Mouse (Mus musculus): Measurements from ENCODE around the gene Rbm47. TPM values are rescaled to one million over a fixed set of nuclear protein-coding genes. Genes with fewer than 3 reads are reported as not detected.
"Not testable (repeated sequence)": the region's sequence is repeated elsewhere in the genome, so short reads cannot be mapped to it uniquely, and the experiment has no call there.

Gene Rbm47
- polyA plus RNA-seq, 1 experiment from 2014 or later: 1.1 TPM

DNA sequence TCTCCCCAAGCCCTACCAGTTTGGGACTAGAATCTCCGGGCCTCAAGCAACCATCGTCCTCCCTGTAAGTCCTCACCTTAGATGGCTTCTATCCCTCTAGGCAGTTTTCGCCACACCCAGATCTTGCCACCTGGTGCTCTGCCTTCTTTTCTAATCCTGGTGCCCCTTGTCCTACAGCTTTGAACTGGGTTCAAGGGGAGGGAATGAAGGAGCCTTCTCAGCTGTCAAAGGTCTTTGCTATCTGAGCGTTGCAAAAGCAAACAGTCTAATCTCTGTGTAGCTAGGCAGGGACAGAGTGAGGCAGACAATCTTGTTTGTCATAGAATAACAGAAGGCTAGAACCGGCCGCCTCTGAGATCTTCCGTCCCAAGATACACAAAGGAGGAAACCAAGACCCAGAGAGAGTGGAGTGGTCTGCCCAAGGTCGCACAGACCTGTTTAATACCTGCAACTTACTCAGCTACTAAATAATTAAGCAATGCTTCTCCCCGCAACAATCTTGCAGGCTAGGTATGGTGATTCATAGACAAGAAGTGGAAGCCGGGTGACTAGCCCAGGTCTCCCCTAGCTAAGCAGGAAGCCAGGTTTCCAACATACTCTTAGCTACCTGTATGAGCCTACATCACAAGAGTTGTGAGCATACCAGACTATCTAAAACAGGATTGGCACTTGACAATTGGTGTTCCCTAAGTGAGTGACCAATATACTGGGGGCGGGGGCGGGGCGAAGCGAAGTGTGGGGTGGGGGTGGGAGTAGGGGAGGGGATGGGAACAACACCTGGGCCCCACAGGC is 168.6 kb downstream of the Rbm47 start, which contains the start of gene 9130230L23Rik:
Gene 9130230L23Rik (minus strand): TSS at position 152 of the 792 bp plus-strand sequence.
- 73% methylated on average over 14 of the region's 14 CpGs for WGBS
- Histone ChIP-seq H3K36me3 (no peaks in the 10 kb centered on the region), H3K4me3 (no peak within 1 kb of the TSS), H3K27ac (no peak within 1 kb of the TSS), H3K9me3 (replicated peaks) (no peaks in the 10 kb centered on the region), H3K27me3 (ENCODE audit: low read depth, poor library complexity, severe bottlenecking) (no peaks in the 10 kb centered on the region), H3K4me1 (peaks cover 20% of the 10 kb centered on the region)
- no peak for DNase-seq (ENCODE audit: low spot score)

DNA sequence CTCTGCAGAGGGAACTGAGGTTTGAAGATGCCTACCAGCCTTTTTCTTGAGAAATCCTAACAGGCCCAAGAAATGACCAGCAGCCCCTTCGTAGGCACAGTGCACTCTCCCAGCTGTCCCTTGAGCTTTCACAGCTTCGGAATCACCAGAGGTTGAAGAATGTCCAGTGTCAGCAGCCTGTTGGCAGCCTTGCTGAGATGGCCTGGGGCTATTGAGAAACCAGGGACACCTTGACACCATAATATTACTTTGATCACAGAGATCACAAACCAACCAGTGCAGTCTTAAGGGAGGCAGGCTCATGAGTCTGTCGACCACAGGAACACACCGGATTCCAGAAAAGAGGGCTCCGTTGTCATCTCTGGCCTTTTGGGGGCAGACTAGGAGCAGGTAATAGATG is 171.7 kb downstream of the Rbm47 start:
- Histone ChIP-seq H3K9me3 (replicated peaks) (no peaks in the 10 kb centered on the region), H3K4me3 (no peak overlapping the region), H3K27ac (no peak overlapping the region), H3K4me1 (peaks cover 20% of the 10 kb centered on the region), H3K36me3 (no peaks in the 10 kb centered on the region), H3K27me3 (ENCODE audit: low read depth, poor library complexity, severe bottlenecking) (no peaks in the 10 kb centered on the region)
- 68% methylated on average over 5 of the region's 5 CpGs for WGBS
- DNase-seq (ENCODE audit: low spot score): no peak

DNA sequence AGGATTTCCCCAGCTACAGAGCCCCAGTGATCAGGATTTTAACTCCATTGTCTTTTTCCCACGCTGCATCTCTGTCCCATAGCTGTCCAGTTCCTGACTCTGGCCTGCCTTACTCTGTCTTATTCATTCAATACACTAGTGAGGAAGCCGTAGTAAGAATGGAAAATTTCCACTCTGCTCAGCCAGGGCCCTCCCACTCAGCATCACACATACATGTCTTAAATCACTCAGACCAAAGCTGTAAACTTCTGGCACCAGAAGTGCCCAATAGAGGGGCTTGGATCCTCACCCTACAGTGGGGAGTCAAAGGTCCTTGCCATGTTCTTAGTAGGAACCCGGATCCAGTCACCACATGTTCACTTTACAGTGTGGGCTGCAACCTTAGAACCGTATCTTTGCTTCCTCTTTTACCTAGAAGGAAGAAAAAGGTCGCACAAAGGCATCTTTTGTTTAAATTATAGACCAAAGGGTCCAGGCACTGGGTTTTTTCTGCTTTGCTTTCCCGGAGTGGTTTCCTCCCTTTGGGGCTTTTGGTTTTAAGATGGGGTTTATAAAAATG is 172.3 kb downstream of the Rbm47 start:
- H3K4me3 ChIP-seq: no peak overlapping the region
- no peaks in the 10 kb centered on the region for H3K9me3 ChIP-seq (replicated peaks)
- 76% methylated on average over 6 of the region's 6 CpGs for WGBS
- DNase-seq (ENCODE audit: low spot score): no peak
- no peaks in the 10 kb centered on the region for H3K36me3 ChIP-seq
- no peak overlapping the region for H3K27ac ChIP-seq
- H3K27me3 ChIP-seq (ENCODE audit: low read depth, poor library complexity, severe bottlenecking): no peaks in the 10 kb centered on the region
- H3K4me1 ChIP-seq: peaks cover 20% of the 10 kb centered on the region

DNA sequence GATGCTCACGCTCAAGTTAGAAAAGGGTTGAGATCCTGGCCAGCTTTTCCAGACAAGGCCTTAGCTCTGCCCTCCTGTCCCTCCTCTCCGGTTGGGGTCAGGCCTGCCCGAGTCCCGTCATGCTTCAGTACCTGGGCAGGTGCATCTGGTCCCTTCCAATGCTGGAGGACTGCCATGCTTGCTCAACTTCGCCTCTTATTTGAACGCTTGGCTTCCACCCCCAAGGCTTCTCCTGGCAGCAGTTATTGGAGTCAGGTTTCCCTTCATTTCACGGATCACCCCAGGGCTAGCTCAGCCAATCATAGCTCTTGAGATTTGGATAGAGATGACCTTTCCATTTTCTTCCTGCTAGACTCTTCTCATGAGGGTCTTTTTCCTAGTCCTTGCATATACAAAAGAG is 172.8 kb downstream of the Rbm47 start:
- Histone ChIP-seq H3K27ac (no peak overlapping the region), H3K4me1 (peaks cover 18% of the 10 kb centered on the region), H3K9me3 (replicated peaks) (no peaks in the 10 kb centered on the region), H3K27me3 (ENCODE audit: low read depth, poor library complexity, severe bottlenecking) (no peaks in the 10 kb centered on the region), H3K4me3 (no peak overlapping the region), H3K36me3 (no peaks in the 10 kb centered on the region)
- no peak for DNase-seq (ENCODE audit: low spot score)
- WGBS: 77% methylated on average over 7 of the region's 7 CpGs

DNA sequence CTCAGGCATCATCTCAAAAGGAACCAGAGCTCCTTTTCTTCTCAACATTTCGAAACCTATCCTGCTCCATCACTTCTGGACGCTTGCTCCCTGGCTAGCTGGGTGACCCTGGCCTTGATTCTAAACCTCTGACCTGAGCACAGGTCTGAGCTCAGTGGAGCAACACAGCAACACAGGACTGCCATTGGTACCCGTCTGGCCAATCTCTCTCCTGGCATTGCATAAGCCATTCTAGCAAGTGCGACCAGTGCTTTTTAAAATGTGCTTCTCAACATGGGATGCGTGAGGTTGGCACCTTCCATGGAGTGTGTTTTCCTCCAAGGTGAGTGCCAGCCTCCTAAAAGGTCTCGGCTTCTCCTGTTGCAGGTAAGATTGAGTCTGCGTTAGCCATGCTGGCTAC is 173.8 kb downstream of the Rbm47 start:
- Histone ChIP-seq H3K4me1 (peaks cover 17% of the 10 kb centered on the region), H3K27me3 (ENCODE audit: low read depth, poor library complexity, severe bottlenecking) (no peaks in the 10 kb centered on the region), H3K27ac (no peak overlapping the region), H3K9me3 (replicated peaks) (no peaks in the 10 kb centered on the region), H3K36me3 (no peaks in the 10 kb centered on the region), H3K4me3 (no peak overlapping the region)
- 94% methylated on average over 7 of the region's 7 CpGs for WGBS
- DNase-seq (ENCODE audit: low spot score): no peak

DNA sequence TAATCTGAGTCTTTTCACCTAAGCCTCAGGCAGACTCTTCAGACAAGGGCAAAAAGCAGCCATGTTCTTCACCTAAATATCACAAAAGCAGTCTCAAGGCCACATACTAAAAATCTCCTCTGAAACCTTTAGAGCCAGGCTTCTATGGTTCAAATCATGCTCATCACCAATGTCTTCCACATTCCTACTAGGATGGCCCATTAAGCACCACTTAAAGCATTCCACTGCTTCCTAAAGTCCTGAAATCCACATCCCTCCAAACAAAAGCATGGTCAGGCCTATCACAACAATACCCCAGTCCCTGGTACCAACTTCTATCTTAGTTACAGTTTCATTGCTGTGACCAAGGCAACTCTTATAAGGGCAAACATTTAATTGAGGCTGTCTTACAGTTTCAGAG is 175.1 kb downstream of the Rbm47 start:
- Histone ChIP-seq H3K27ac (no peak overlapping the region), H3K4me1 (peaks cover 17% of the 10 kb centered on the region), H3K36me3 (no peaks in the 10 kb centered on the region), H3K9me3 (replicated peaks) (no peaks in the 10 kb centered on the region), H3K4me3 (no peak overlapping the region), H3K27me3 (ENCODE audit: low read depth, poor library complexity, severe bottlenecking) (no peaks in the 10 kb centered on the region)
- DNase-seq (ENCODE audit: low spot score): no peak

DNA sequence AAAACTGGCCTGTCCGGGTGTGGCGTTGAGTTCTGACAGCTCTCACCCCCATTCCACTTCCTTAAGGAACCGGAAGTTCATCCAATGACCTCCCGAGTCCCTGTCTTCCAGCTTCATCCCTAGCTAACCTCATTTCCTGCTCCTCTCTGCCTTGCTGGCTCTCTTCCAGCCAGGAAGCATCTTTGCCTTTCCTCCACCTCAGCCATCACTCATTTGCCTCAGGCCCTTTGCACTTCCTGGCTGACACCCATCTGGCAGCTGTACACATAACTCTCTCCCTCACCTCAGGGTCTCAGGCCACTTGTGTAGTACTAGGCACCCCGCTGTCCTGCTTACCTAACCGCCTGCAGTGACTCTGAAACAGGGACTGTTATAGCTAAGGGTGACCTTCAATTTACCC is 178.3 kb downstream of the Rbm47 start:
- H3K9me3 ChIP-seq (replicated peaks): no peaks in the 10 kb centered on the region
- no peaks in the 10 kb centered on the region for H3K27me3 ChIP-seq (ENCODE audit: low read depth, poor library complexity, severe bottlenecking)
- no peak for DNase-seq (ENCODE audit: low spot score)
- H3K4me3 ChIP-seq: no peak overlapping the region
- WGBS: 79% methylated on average over 6 of the region's 6 CpGs
- no peak overlapping the region for H3K27ac ChIP-seq
- 0 out of 2 replicates have a peak, but pooled peaks cover 3% of the 10 kb centered on the region for H3K4me1 ChIP-seq
- H3K36me3 ChIP-seq: no peaks in the 10 kb centered on the region

DNA sequence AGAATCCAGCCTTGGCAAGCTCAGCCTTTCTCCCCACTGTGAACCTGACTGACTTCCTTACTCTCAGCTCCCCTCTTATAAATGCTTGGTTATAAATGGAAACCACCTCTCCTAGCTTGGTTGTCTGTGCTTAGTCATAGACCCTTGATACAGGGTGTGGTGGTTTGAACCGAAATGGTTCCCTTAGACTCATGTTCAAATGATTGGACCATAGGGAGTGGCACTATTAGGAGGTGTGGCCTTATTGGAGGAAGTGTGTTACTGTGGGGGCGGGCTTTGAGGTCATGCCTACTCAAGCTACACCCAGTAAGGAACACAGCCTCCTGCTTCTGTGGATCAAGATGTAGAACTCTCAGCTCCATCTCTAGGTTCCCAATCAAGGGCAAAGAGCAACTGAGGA is 181.7 kb downstream of the Rbm47 start:
- no peak overlapping the region for H3K4me3 ChIP-seq
- no peaks in the 10 kb centered on the region for H3K9me3 ChIP-seq (replicated peaks)
- DNase-seq (ENCODE audit: low spot score): no peak
- no peaks in the 10 kb centered on the region for H3K36me3 ChIP-seq
- H3K4me1 ChIP-seq: 0 out of 2 replicates have a peak, but pooled peaks cover 6% of the 10 kb centered on the region
- WGBS: 83% methylated on average over 2 of the region's 2 CpGs
- no peaks in the 10 kb centered on the region for H3K27me3 ChIP-seq (ENCODE audit: low read depth, poor library complexity, severe bottlenecking)
- H3K27ac ChIP-seq: no peak overlapping the region

DNA sequence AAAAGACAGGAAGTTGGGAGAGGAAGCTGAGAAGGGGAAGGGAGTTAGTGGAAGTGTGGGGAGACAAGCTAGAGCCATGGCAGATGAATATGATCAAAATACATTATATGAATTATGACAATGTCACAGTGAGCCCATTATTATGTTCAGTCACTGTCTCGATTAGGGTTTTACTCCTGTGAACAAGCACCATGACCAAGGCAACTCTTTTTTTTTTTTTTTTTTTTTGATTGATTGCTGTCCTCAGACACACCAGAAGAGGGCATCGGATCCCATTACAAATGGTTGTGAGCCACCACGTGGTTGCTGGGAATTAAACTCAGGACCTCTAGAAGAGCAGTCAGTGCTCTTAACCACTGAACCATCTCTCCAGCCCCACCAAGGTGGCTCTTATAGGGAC is 185.9 kb downstream of the Rbm47 start:
- WGBS: 75% methylated on average over 3 of the region's 3 CpGs
- not testable (repeated sequence) for H3K27me3 ChIP-seq (ENCODE audit: low read depth, poor library complexity, severe bottlenecking); H3K27ac ChIP-seq; H3K4me3 ChIP-seq; H3K9me3 ChIP-seq (replicated peaks); H3K36me3 ChIP-seq; DNase-seq (ENCODE audit: low spot score); H3K4me1 ChIP-seq

DNA sequence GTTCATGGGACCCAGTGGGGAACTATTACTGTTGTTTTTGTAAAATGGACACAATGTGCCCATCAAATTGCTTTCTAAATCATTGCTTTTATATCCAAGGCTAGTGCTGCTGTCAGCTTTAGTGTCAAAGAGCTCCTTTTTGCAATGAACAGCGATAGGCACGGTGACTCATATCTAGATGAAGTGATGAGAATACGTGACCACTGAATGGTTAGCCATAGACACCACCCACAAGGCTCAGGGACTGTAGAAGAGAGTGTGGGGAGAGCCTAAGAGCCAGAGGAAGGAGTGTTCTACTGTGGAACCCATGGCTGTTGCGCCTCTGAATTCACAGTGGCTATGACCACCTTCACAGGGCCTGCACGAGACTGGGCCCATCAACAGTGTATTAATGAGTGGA is 186.5 kb downstream of the Rbm47 start:
- Histone ChIP-seq H3K27ac (no peak overlapping the region), H3K4me3 (no peak overlapping the region), H3K36me3 (no peaks in the 10 kb centered on the region), H3K27me3 (ENCODE audit: low read depth, poor library complexity, severe bottlenecking) (no peaks in the 10 kb centered on the region), H3K9me3 (replicated peaks) (no peaks in the 10 kb centered on the region), H3K4me1 (0 out of 2 replicates have a peak, but pooled peaks cover 3% of the 10 kb centered on the region)
- DNase-seq (ENCODE audit: low spot score): no peak
- 95% methylated on average over 5 of the region's 5 CpGs for WGBS

DNA sequence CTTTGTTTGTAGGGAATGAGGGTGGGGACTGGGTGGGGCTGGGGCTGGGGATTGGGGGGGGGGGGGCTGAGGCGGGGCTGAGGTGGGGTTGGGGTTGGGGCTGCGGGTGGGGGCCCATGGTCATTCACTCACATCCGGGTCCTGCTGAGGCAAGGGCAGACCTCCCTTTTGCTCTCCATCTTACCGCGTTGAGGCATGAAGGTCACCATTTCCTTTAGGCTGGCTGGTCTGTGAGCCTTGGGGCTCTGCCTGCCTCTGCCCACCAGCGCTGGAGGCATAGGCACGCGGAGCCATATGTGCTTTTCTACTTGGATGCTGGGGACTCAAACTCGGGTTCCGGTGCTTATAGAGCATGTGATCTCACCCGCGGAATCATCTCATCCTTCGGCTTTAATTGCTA is 197.2 kb downstream of the Rbm47 start:
- no peak overlapping the region for H3K4me3 ChIP-seq
- 87% methylated on average over 13 of the region's 13 CpGs for whole genome bisulfite sequencing
- no peak for DNase-seq (ENCODE audit: low spot score)
- H3K4me1 ChIP-seq: no peaks in the 10 kb centered on the region; the same call in 1 of the 2 replicates
- no peaks in the 10 kb centered on the region for H3K27me3 ChIP-seq (ENCODE audit: low read depth, poor library complexity, severe bottlenecking)
- no peaks in the 10 kb centered on the region for H3K36me3 ChIP-seq
- no peaks in the 10 kb centered on the region for H3K9me3 ChIP-seq (replicated peaks)
- no peak overlapping the region for H3K27ac ChIP-seq

DNA sequence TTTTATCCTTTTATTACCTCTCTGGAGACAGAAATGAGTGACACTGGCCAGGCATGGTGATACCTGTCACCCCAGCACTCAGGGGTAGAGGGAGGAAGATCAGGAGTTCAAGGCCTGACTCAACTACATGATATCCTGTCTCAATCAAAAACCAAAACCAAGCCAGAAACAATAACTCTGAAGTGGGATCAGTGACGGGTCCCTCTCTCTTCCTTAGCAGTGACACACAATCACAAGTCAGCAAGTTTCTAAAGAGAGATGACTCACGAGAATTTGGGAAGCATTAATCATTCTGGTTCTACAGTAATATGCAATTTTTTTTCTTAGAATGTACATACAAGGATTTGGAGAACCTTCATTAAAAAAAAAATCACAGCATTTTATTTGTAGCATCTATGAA is 199.7 kb downstream of the Rbm47 start:
- DNase-seq (ENCODE audit: low spot score): no peak
- Histone ChIP-seq H3K4me1 (no peaks in the 10 kb centered on the region; the same call in 1 of the 2 replicates), H3K4me3 (no peak overlapping the region), H3K36me3 (no peaks in the 10 kb centered on the region), H3K27ac (no peak overlapping the region), H3K9me3 (replicated peaks) (no peaks in the 10 kb centered on the region), H3K27me3 (ENCODE audit: low read depth, poor library complexity, severe bottlenecking) (no peaks in the 10 kb centered on the region)
- 85% methylated on average over 2 of the region's 2 CpGs for WGBS

DNA sequence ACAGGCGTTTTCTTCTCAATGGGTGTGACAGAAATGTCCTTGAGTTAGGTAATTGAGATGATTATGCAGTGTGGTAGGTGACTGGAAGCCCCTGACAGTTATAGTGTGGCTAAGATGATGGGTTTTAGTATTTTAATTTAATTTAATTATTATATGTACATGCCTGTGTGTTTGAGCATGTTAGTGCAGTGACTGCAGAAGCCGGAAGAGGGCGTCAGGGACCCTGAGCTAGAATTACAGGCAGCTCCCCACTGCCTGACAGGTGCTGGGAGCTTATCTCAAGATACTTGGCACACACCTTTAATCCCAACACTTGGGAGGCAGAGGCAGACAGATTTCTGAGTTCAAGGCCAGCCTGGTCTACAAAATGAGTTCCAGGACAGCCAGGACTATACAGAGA is 204.9 kb downstream of the Rbm47 start:
- WGBS: 89% methylated on average over 3 of the region's 3 CpGs
- no peak for DNase-seq (ENCODE audit: low spot score)

More for the DNA sequence above, 204.9 kb downstream of the Rbm47 start:
- no peaks in the 10 kb centered on the region for H3K9me3 ChIP-seq (replicated peaks)
- no peak overlapping the region for H3K4me3 ChIP-seq
- no peak overlapping the region for H3K27ac ChIP-seq
- no peaks in the 10 kb centered on the region for H3K36me3 ChIP-seq
- no peaks in the 10 kb centered on the region; the same call in 1 of the 2 replicates for H3K27me3 ChIP-seq (ENCODE audit: low read depth, poor library complexity, severe bottlenecking)
- peaks cover 13% of the 10 kb centered on the region for H3K4me1 ChIP-seq

All from limb, embryonic 10.5 days (tissue).